Mouse (Mus musculus) heart, adult 9 months (tissue): ENCODE data around the gene Scgb2b27.
A peak's percentile ranks its signal among the peaks of the same experiment; 100 is the strongest.
"Not testable (repeated sequence)": the region's sequence is repeated elsewhere in the genome, so short reads cannot be mapped to it uniquely, and the experiment has no call there.

Experiments used
- DNase-seq, 2 experiments: peaks; one replicate each; pipeline ENCODE4 v3.0.0; 2022; ENCODE audit warnings: low spot score in 2 of 2

The Scgb2b27 gene

DNA sequence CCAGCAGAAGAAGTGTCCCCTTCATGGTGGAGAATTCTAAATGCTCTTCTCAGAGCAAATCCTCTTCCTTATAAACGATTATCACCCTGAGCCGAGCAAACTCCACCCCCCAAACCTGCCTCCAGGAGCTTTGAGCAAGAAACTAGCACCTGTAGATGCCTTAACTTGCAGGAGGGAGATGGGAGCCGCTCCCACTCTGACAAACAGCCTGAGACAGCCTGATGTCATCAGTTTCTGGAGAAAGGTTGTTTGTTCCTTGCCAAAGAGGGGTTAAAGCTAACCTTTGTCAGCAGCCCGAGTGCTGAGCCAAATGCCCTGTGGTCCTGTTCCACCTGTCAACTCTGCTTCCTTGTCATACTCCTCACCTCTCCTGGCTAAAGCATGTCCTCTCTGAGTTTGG, at the start of gene Scgb2b27:
Gene Scgb2b27, minus strand, starts transcription at position 101 of the 400 bp plus-strand sequence.
- no peak for DNase-seq

- not testable (repeated sequence) for DNase-seq
Measured at GRCm38 (mm10) chr7:34036076-34036815, 22.5 kb upstream of the Scgb2b27 start.

- DNase-seq = not testable (repeated sequence)
Measured at GRCm38 (mm10) chr7:34034579-34034978, 20.8 kb upstream of the Scgb2b27 start.

- DNase-seq = no peak
Measured at GRCm38 (mm10) chr7:34030026-34030425, 16.3 kb upstream of the Scgb2b27 start.

DNA sequence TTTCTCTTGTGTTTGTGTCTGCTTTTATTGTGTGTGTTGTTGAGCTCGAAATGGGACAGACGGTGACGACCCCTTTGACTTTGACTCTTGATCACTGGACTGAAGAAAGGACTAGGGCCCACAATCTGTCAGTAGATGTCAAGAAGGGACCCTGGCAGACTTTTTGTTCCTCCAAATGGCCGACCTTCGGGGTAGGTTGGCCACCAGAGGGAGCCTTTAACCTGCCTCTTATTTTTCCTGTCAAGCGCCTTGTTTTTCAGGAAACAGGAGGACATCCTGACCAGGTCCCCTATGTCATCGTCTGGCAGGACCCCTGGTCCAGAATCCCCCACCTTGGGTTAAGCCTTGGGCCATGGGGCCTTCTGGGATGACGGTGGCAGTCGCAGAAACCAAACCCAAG, 13.5 kb upstream of the Scgb2b27 start:
- not testable (repeated sequence) for DNase-seq

- DNase-seq = no peak
Measured at GRCm38 (mm10) chr7:34025641-34026040, 11.9 kb upstream of the Scgb2b27 start.

GRCm38 (mm10) chr7:34021183-34021582, 7.4 kb upstream of the Scgb2b27 start, which contains the start of gene Scgb1b27:
Gene Scgb1b27, plus strand, starts transcription at chr7:34021483.
- not testable (repeated sequence) for DNase-seq

DNA sequence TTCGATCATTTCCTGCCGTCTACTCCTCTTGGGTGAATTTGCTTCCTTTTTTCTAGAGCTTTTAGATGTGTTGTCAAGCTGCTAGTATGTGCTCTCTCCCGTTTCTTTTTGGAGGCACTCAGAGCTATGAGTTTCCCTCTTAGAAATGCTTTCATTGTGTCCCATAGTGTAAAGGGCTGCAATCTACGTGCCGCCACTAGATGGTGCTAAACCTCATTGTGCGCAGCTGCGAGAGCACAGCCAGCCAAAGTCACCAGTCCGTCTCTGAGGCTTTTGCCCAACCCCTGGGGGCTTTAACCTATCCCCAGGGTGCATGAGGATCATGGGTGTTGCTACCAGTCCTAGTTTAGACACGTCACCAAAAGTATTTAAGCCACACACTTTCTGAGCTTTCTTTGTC, 31.5 kb downstream of the Scgb2b27 start:
- DNase-seq = peak in 1 of 2 experiments; percentile 9
